Mouse (Mus musculus): Measurements from ENCODE around the gene Olfr1254. TPM values are rescaled to one million over a fixed set of nuclear protein-coding genes. Genes with fewer than 3 reads are reported as not detected.

Gene Olfr1254
- not detected in 2 replicates for polyA plus RNA-seq (2014; fragmentation: Nextera tagmentation; extraction: Ambion mirVana)

- Histone ChIP-seq H3K9ac (ENCODE audit: low read depth, low read length) (no peak within 1 kb of the TSS), H3K27ac (ENCODE audit: low read depth, low read length) (no peak within 1 kb of the TSS), H3K4me3 (ENCODE audit: low read length) (no peak within 1 kb of the TSS), H3K27me3 (ENCODE audit: control insufficient read depth, insufficient read depth, low read length) (no peaks in the 10 kb centered on the region), H3K9me3 (ENCODE audit: control insufficient read depth, low read length) (no peaks in the 10 kb centered on the region), H3K4me2 (replicated peaks; ENCODE audit: low read depth, low read length) (no peak within 1 kb of the TSS), H3K4me1 (ENCODE audit: control insufficient read depth, insufficient read depth, low read length) (no peaks in the 10 kb centered on the region), H3K36me3 (ENCODE audit: control insufficient read depth, insufficient read depth, low read length) (no peaks in the 10 kb centered on the region)
- ATAC-seq (ENCODE audit: low FRiP score, low TSS enrichment): no peak
Measured at GRCm38 (mm10) chr2:89793519-89793918, at the start of gene Olfr1254. TSS of gene Olfr1254 (minus strand) at chr2:89793619.

- Histone ChIP-seq H3K4me2 (replicated peaks; ENCODE audit: low read depth, low read length) (no peak within 1 kb of the TSS), H3K9me3 (ENCODE audit: control insufficient read depth, low read length) (no peaks in the 10 kb centered on the region), H3K27me3 (ENCODE audit: control insufficient read depth, insufficient read depth, low read length) (no peaks in the 10 kb centered on the region), H3K27ac (ENCODE audit: low read depth, low read length) (no peak within 1 kb of the TSS), H3K36me3 (ENCODE audit: control insufficient read depth, insufficient read depth, low read length) (no peaks in the 10 kb centered on the region), H3K4me1 (ENCODE audit: control insufficient read depth, insufficient read depth, low read length) (no peaks in the 10 kb centered on the region), H3K4me3 (ENCODE audit: low read length) (no peak within 1 kb of the TSS), H3K9ac (ENCODE audit: low read depth, low read length) (no peak within 1 kb of the TSS)
- WGBS: 36% methylated on average over 2 of the region's 2 CpGs
- no peak for ATAC-seq (ENCODE audit: low FRiP score, low TSS enrichment)
Measured at GRCm38 (mm10) chr2:89841455-89841854, 48.0 kb upstream of the Olfr1254 start, which contains the start of gene Olfr1256. TSS of gene Olfr1256 (minus strand) at chr2:89841555.

GRCm38 (mm10) chr2:89820216-89820615, 26.8 kb upstream of the Olfr1254 start:
- 66% methylated on average over 1 of the region's 1 CpGs for WGBS
- H3K27ac ChIP-seq (ENCODE audit: low read depth, low read length): no peak overlapping the region
- no peaks in the 10 kb centered on the region for H3K27me3 ChIP-seq (ENCODE audit: control insufficient read depth, insufficient read depth, low read length)
- H3K4me2 ChIP-seq (replicated peaks; ENCODE audit: low read depth, low read length): no peak overlapping the region
- no peak overlapping the region for H3K4me3 ChIP-seq (ENCODE audit: low read length)
- no peak overlapping the region for H3K9ac ChIP-seq (ENCODE audit: low read depth, low read length)
- H3K36me3 ChIP-seq (ENCODE audit: control insufficient read depth, insufficient read depth, low read length): no peaks in the 10 kb centered on the region
- H3K4me1 ChIP-seq (ENCODE audit: control insufficient read depth, insufficient read depth, low read length): no peaks in the 10 kb centered on the region
- H3K9me3 ChIP-seq (ENCODE audit: control insufficient read depth, low read length): peaks cover 4% of the 10 kb centered on the region; the same call in 1 of the 2 replicates
- ATAC-seq (ENCODE audit: low FRiP score, low TSS enrichment): no peak

GRCm38 (mm10) chr2:89811751-89812150, 18.3 kb upstream of the Olfr1254 start, which contains the start of gene Olfr1255:
TSS of gene Olfr1255 (plus strand) at chr2:89812051.
- Histone ChIP-seq H3K4me1 (ENCODE audit: control insufficient read depth, insufficient read depth, low read length) (no peaks in the 10 kb centered on the region), H3K9me3 (ENCODE audit: control insufficient read depth, low read length) (no peaks in the 10 kb centered on the region), H3K4me3 (ENCODE audit: low read length) (no peak within 1 kb of the TSS), H3K27me3 (ENCODE audit: control insufficient read depth, insufficient read depth, low read length) (no peaks in the 10 kb centered on the region), H3K36me3 (ENCODE audit: control insufficient read depth, insufficient read depth, low read length) (no peaks in the 10 kb centered on the region), H3K9ac (ENCODE audit: low read depth, low read length) (no peak within 1 kb of the TSS), H3K27ac (ENCODE audit: low read depth, low read length) (no peak within 1 kb of the TSS), H3K4me2 (replicated peaks; ENCODE audit: low read depth, low read length) (no peak within 1 kb of the TSS)
- no peak for ATAC-seq (ENCODE audit: low FRiP score, low TSS enrichment)
- WGBS: 84% methylated on average over 3 of the region's 3 CpGs

- H3K9ac ChIP-seq (ENCODE audit: low read depth, low read length): no peak overlapping the region
- no peaks in the 10 kb centered on the region for H3K27me3 ChIP-seq (ENCODE audit: control insufficient read depth, insufficient read depth, low read length)
- 76% methylated on average over 2 of the region's 2 CpGs for WGBS
- no peak overlapping the region for H3K4me3 ChIP-seq (ENCODE audit: low read length)
- ATAC-seq (ENCODE audit: low FRiP score, low TSS enrichment): no peak
- no peak overlapping the region for H3K4me2 ChIP-seq (replicated peaks; ENCODE audit: low read depth, low read length)
- H3K27ac ChIP-seq (ENCODE audit: low read depth, low read length): no peak overlapping the region
- H3K36me3 ChIP-seq (ENCODE audit: control insufficient read depth, insufficient read depth, low read length): no peaks in the 10 kb centered on the region
- no peaks in the 10 kb centered on the region for H3K9me3 ChIP-seq (ENCODE audit: control insufficient read depth, low read length)
- no peaks in the 10 kb centered on the region for H3K4me1 ChIP-seq (ENCODE audit: control insufficient read depth, insufficient read depth, low read length)
Measured at GRCm38 (mm10) chr2:89810751-89811150, 17.3 kb upstream of the Olfr1254 start.

- 93% methylated on average over 3 of the region's 3 CpGs for WGBS
- Histone ChIP-seq H3K4me1 (ENCODE audit: control insufficient read depth, insufficient read depth, low read length) (no peaks in the 10 kb centered on the region), H3K9me3 (ENCODE audit: control insufficient read depth, low read length) (no peaks in the 10 kb centered on the region), H3K36me3 (ENCODE audit: control insufficient read depth, insufficient read depth, low read length) (no peaks in the 10 kb centered on the region), H3K9ac (ENCODE audit: low read depth, low read length) (no peak overlapping the region), H3K27me3 (ENCODE audit: control insufficient read depth, insufficient read depth, low read length) (no peaks in the 10 kb centered on the region), H3K4me2 (replicated peaks; ENCODE audit: low read depth, low read length) (no peak overlapping the region), H3K27ac (ENCODE audit: low read depth, low read length) (no peak overlapping the region), H3K4me3 (ENCODE audit: low read length) (no peak overlapping the region)
- ATAC-seq (ENCODE audit: low FRiP score, low TSS enrichment): no peak
Measured at GRCm38 (mm10) chr2:89799583-89799982, 6.2 kb upstream of the Olfr1254 start.

- H3K4me2 ChIP-seq (replicated peaks; ENCODE audit: low read depth, low read length): no peak within 1 kb of the TSS
- no peaks in the 10 kb centered on the region for H3K4me1 ChIP-seq (ENCODE audit: control insufficient read depth, insufficient read depth, low read length)
- H3K36me3 ChIP-seq (ENCODE audit: control insufficient read depth, insufficient read depth, low read length): no peaks in the 10 kb centered on the region
- H3K9me3 ChIP-seq (ENCODE audit: control insufficient read depth, low read length): no peaks in the 10 kb centered on the region
- H3K27ac ChIP-seq (ENCODE audit: low read depth, low read length): no peak within 1 kb of the TSS
- H3K4me3 ChIP-seq (ENCODE audit: low read length): no peak within 1 kb of the TSS
- H3K9ac ChIP-seq (ENCODE audit: low read depth, low read length): no peak within 1 kb of the TSS
- no peak for ATAC-seq (ENCODE audit: low FRiP score, low TSS enrichment)
- H3K27me3 ChIP-seq (ENCODE audit: control insufficient read depth, insufficient read depth, low read length): no peaks in the 10 kb centered on the region
- WGBS: 91% methylated on average over 1 of the region's 1 CpGs
Measured at GRCm38 (mm10) chr2:89756990-89757389, 36.4 kb downstream of the Olfr1254 start, which contains the start of gene Olfr1253. TSS of gene Olfr1253 (minus strand) at chr2:89757090.

Other genes starting within 250 kb of the Olfr1254 start
- gene Olfr1245, start 215.2 kb downstream of the Olfr1254 start, polyA plus RNA-seq (2014; fragmentation: Nextera tagmentation; extraction: Ambion mirVana): not detected in 2 replicates
- not detected in 2 replicates for gene Olfr1246, start 200.5 kb downstream of the Olfr1254 start, polyA plus RNA-seq (2014; fragmentation: Nextera tagmentation; extraction: Ambion mirVana)
- gene Olfr1247, start 179.5 kb downstream of the Olfr1254 start, polyA plus RNA-seq (2014; fragmentation: Nextera tagmentation; extraction: Ambion mirVana): not detected in 2 replicates
- not detected in 2 replicates for gene Olfr1248, start 175.4 kb downstream of the Olfr1254 start, polyA plus RNA-seq (2014; fragmentation: Nextera tagmentation; extraction: Ambion mirVana)
- not detected in 2 replicates for gene Olfr1249, start 158.6 kb downstream of the Olfr1254 start, polyA plus RNA-seq (2014; fragmentation: Nextera tagmentation; extraction: Ambion mirVana)
- not detected in 2 replicates for gene Olfr1250, start 132.2 kb downstream of the Olfr1254 start, polyA plus RNA-seq (2014; fragmentation: Nextera tagmentation; extraction: Ambion mirVana)
- gene Olfr1251, start 121.7 kb downstream of the Olfr1254 start, polyA plus RNA-seq (2014; fragmentation: Nextera tagmentation; extraction: Ambion mirVana): not detected in 2 replicates
- gene Olfr1252, start 68.6 kb downstream of the Olfr1254 start, polyA plus RNA-seq (2014; fragmentation: Nextera tagmentation; extraction: Ambion mirVana): not detected in 2 replicates
- gene Olfr1253, start 36.5 kb downstream of the Olfr1254 start, polyA plus RNA-seq (2014; fragmentation: Nextera tagmentation; extraction: Ambion mirVana): not detected in 2 replicates
- gene Olfr1255, start 18.4 kb upstream of the Olfr1254 start, polyA plus RNA-seq (2014; fragmentation: Nextera tagmentation; extraction: Ambion mirVana): not detected in 2 replicates
- not detected in 2 replicates for gene Olfr1256, start 47.9 kb upstream of the Olfr1254 start, polyA plus RNA-seq (2014; fragmentation: Nextera tagmentation; extraction: Ambion mirVana)
- not detected in 2 replicates for gene Olfr48, start 54.6 kb upstream of the Olfr1254 start, polyA plus RNA-seq (2014; fragmentation: Nextera tagmentation; extraction: Ambion mirVana)
- not detected in 2 replicates for gene Olfr1257, start 84.8 kb upstream of the Olfr1254 start, polyA plus RNA-seq (2014; fragmentation: Nextera tagmentation; extraction: Ambion mirVana)
- gene Olfr1258, start 133.7 kb upstream of the Olfr1254 start, polyA plus RNA-seq (2014; fragmentation: Nextera tagmentation; extraction: Ambion mirVana): not detected in 2 replicates
- gene Olfr1259, start 155.0 kb upstream of the Olfr1254 start, polyA plus RNA-seq (2014; fragmentation: Nextera tagmentation; extraction: Ambion mirVana): not detected in 2 replicates
- gene Olfr1260, start 180.7 kb upstream of the Olfr1254 start, polyA plus RNA-seq (2014; fragmentation: Nextera tagmentation; extraction: Ambion mirVana): not detected in 2 replicates
- gene Olfr1261, start 197.6 kb upstream of the Olfr1254 start, polyA plus RNA-seq (2014; fragmentation: Nextera tagmentation; extraction: Ambion mirVana): not detected in 2 replicates
- gene Olfr1262, start 206.5 kb upstream of the Olfr1254 start, polyA plus RNA-seq (2014; fragmentation: Nextera tagmentation; extraction: Ambion mirVana): not detected in 2 replicates
- gene Olfr1263, start 218.5 kb upstream of the Olfr1254 start, polyA plus RNA-seq (2014; fragmentation: Nextera tagmentation; extraction: Ambion mirVana): not detected in 2 replicates
- not detected in 2 replicates for gene Olfr1264, start 232.0 kb upstream of the Olfr1254 start, polyA plus RNA-seq (2014; fragmentation: Nextera tagmentation; extraction: Ambion mirVana)
- not detected in 2 replicates for gene Olfr1265, start 241.7 kb upstream of the Olfr1254 start, polyA plus RNA-seq (2014; fragmentation: Nextera tagmentation; extraction: Ambion mirVana)

All from kidney, embryonic 14.5 days (tissue).